Mouse (Mus musculus): ENCODE measurements around the gene Kif27.

DNA sequence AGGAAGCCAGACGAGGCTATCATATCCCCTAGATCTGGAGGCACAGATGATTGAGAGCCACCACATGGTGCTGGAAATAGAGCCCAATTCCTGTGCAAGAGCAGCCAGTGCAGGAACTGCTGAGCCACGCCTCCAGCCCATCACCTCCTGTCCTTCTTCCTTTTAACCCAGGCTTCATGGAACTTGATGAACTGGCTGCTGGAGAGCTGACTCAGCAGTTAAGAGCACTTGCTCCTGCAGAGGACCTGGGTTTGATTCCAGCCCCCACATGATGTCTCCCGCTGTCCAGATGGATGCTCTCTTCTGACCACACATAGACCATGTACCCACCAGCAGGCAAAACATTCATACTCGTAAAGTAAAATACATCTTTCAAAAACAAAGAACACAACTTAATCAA, 9.9 kb upstream of the Kif27 start:
- TF ChIP-seq CTCF (IDR thresholded peaks at IDR 0.05; ENCODE audit: low read depth): no peak
- no peak for TF ChIP-seq EP300 (IDR thresholded peaks at IDR 0.05; ENCODE audit: low read depth)

All from liver, postnatal 0 days (tissue).